Mouse (Mus musculus): Measurements from ENCODE around the gene Junb.
A peak's percentile ranks its signal among the peaks of the same experiment; 100 is the strongest.

- TF ChIP-seq CTCF (IDR thresholded peaks at IDR 0.05; ENCODE audit: low read depth), result no peak
- peak; percentile 77 for TF ChIP-seq EP300 (optimal IDR thresholded peaks at IDR 0.05)
Measured at GRCm38 (mm10) chr8:84984294-84985048, 6.0 kb upstream of the Junb start.

Measured in stomach, postnatal 0 days (tissue).